In the genomic region with DNA sequence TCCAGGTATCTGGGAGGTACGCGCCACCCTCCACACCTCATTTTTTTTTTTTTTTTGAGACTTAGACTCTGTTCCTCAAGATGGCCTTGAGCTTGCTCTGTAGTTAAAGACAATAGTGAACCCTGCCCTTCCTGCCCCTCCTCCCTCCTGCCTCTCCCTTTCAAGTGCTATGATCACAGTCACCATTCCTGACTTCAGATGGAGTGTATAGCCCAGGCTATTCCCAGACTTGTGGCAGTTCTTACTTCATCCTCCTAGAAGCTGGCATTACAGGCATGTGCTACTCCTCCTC, we compare ENCODE assay signal across 24 mouse cellular contexts. TPM values are rescaled to one million over a fixed set of nuclear protein-coding genes. Genes with fewer than 3 reads are reported as not detected.
DNase-seq lines count a peak whose midpoint lies in the region; ATAC-seq and TF ChIP-seq lines count a peak whose summit lies in the region.
"Had no signal": no experiment of that assay in that cellular context is flagged by ENCODE, and none has a peak within 500 bp of the region (broad histone marks: within the 10 kb centered on the region; RNA-seq: fewer than 3 reads in every experiment).

No protein-coding gene starts in this region.

- peak overlapping the region; percentile 23 for H3K4me3 ChIP-seq in megakaryocyte, embryonic 14.5 days (replicated peaks)
- no peak overlapping the region for H3K4me3 ChIP-seq in intestine, embryonic 15.5 days (replicated peaks)
- H3K4me3 ChIP-seq in small intestine, adult 2 months (ENCODE audit: low read depth, low read length) = no peak overlapping the region
- H3K4me3 ChIP-seq: embryonic facial prominence, embryonic 13.5 days; forebrain, embryonic 13.5 days; heart, embryonic 13.5 days; hindbrain, embryonic 15.5 days had no signal

- DNase-seq in left cerebral cortex, adult 11 months (ENCODE audit: low spot score) = no peak
- no peak for DNase-seq in thymus, postnatal 14 days
- no peak for DNase-seq in kidney, adult 8-10 months
- DNase-seq: adrenal gland, postnatal 14 days; cerebellum, adult 11-12 months; cerebellum, adult 9-10 months; cerebellum, postnatal 25 days; forebrain, postnatal 0 days; gastrocnemius, postnatal 36 days; heart, adult 11 months had no signal

- TF ChIP-seq POLR2A in small intestine, adult 2 months (IDR thresholded peaks at IDR 0.05; ENCODE audit: low read depth, low read length) = no peak

- peaks cover 43% of the 10 kb centered on the region for H3K27me3 ChIP-seq in megakaryocyte, embryonic 14.5 days (replicated peaks)
- H3K27me3 ChIP-seq in intestine, embryonic 15.5 days (replicated peaks) = no peaks in the 10 kb centered on the region
- H3K27me3 ChIP-seq in small intestine, adult 2 months (ENCODE audit: control insufficient read depth, insufficient read depth, low read length) = no peaks in the 10 kb centered on the region
- H3K27me3 ChIP-seq: embryonic facial prominence, embryonic 13.5 days; forebrain, embryonic 13.5 days; hindbrain, embryonic 15.5 days had no signal

- H3K4me1 ChIP-seq in megakaryocyte, embryonic 14.5 days = peaks cover 86% of the 10 kb centered on the region
- H3K4me1 ChIP-seq in intestine, embryonic 15.5 days (replicated peaks) = peaks cover 50% of the 10 kb centered on the region
- peaks cover 55% of the 10 kb centered on the region for H3K4me1 ChIP-seq in small intestine, adult 2 months (ENCODE audit: control insufficient read depth, insufficient read depth, insufficient read length, low read length)

- no peak overlapping the region for H3K27ac ChIP-seq in intestine, embryonic 15.5 days
- peak overlapping the region; percentile 93 for H3K27ac ChIP-seq in small intestine, adult 2 months (ENCODE audit: insufficient read depth, low read depth, low read length)
- H3K27ac ChIP-seq: forebrain, embryonic 13.5 days; heart, embryonic 13.5 days; hindbrain, embryonic 15.5 days had no signal

- H3K9me3 ChIP-seq in megakaryocyte, embryonic 14.5 days = 0 out of 2 replicates have a peak, but pooled peaks cover 7% of the 10 kb centered on the region
- H3K9me3 ChIP-seq in intestine, embryonic 15.5 days = no peaks in the 10 kb centered on the region
- H3K9me3 ChIP-seq: embryonic facial prominence, embryonic 13.5 days; forebrain, embryonic 13.5 days; G1E; heart, embryonic 13.5 days; hindbrain, embryonic 15.5 days had no signal

- no peak overlapping the region for H3K9ac ChIP-seq in intestine, embryonic 15.5 days
- H3K9ac ChIP-seq: embryonic facial prominence, embryonic 13.5 days; forebrain, embryonic 13.5 days; forebrain, postnatal 0 days; heart, embryonic 13.5 days; hindbrain, embryonic 15.5 days had no signal

- TF ChIP-seq CTCF in small intestine, adult 2 months (IDR thresholded peaks at IDR 0.05; ENCODE audit: extremely low read depth, insufficient read length, insufficient replicate concordance, low read depth, low read length) = no peak

- ATAC-seq in megakaryocyte, adult 5-6 weeks (ENCODE audit: poor library complexity, severe bottlenecking) = no peak
- 0 out of 2 replicates have a peak, but pooled peaks have one; percentile 4 for ATAC-seq in intestine, embryonic 15.5 days
- ATAC-seq: activated CD4-positive, CD25-positive, alpha-beta regulatory T cell, adult 4 months; forebrain, embryonic 13.5 days; forebrain, postnatal 0 days had no signal

- 72% methylated on average over 2 of the region's 2 CpGs for WGBS in intestine, embryonic 15.5 days
- 34% methylated on average over 2 of the region's 2 CpGs for WGBS in small intestine, adult 2 months

- H3K4me2 ChIP-seq in intestine, embryonic 15.5 days (replicated peaks) = no peak overlapping the region
- H3K4me2 ChIP-seq: forebrain, embryonic 13.5 days; heart, embryonic 13.5 days; hindbrain, embryonic 15.5 days had no signal

- no peaks in the 10 kb centered on the region for H3K36me3 ChIP-seq in megakaryocyte, embryonic 14.5 days (replicated peaks; ENCODE audit: low read length)
- no peaks in the 10 kb centered on the region for H3K36me3 ChIP-seq in intestine, embryonic 15.5 days
- no peaks in the 10 kb centered on the region for H3K36me3 ChIP-seq in small intestine, adult 2 months (ENCODE audit: control insufficient read depth, insufficient read depth, low read length)
- H3K36me3 ChIP-seq: embryonic facial prominence, embryonic 13.5 days; G1E; heart, embryonic 13.5 days; hindbrain, embryonic 15.5 days had no signal

RNA-seq across cellular contexts. Expression of gene Lmna, which starts 5.3 kb away (rescaled TPM):
- polyA plus RNA-seq in megakaryocyte, embryonic 14.5 days (2012; ENCODE audit: insufficient read depth, low replicate concordance) = 607 and 1,158 TPM in 2 replicates
- 1.5 and 1.9 TPM in 2 replicates for total RNA-seq in megakaryocyte, adult 5-6 weeks (2015)
- total RNA-seq in megakaryocyte, adult 5-6 weeks (2017) = 2.5 and 4.5 TPM in 2 replicates
- polyA plus RNA-seq in intestine, embryonic 15.5 days (2015; fragmentation: Nextera tagmentation; extraction: Ambion mirVana) = 120 TPM in 2 replicates
- polyA plus RNA-seq in small intestine, adult 2 months (2012; rRNA removed) = 209 and 353 TPM in 2 replicates

RNA-seq across cellular contexts. Expression of gene Mex3a, which starts 17.2 kb away (rescaled TPM):
- 0.83 and 1.6 TPM in 2 replicates for polyA plus RNA-seq in megakaryocyte, embryonic 14.5 days (2012; ENCODE audit: insufficient read depth, low replicate concordance)
- 0.04 and 0.05 TPM in 2 replicates for total RNA-seq in megakaryocyte, adult 5-6 weeks (2015)
- 0.04 and 0.18 TPM in 2 replicates for total RNA-seq in megakaryocyte, adult 5-6 weeks (2017)
- 9.6 and 11.2 TPM in 2 replicates for polyA plus RNA-seq in intestine, embryonic 15.5 days (2015; fragmentation: Nextera tagmentation; extraction: Ambion mirVana)
- 0.41 and 0.60 TPM in 2 replicates for polyA plus RNA-seq in small intestine, adult 2 months (2012; rRNA removed)

RNA-seq across cellular contexts. Expression of gene Rab25, which starts 33.1 kb away (rescaled TPM):
- polyA plus RNA-seq in megakaryocyte, embryonic 14.5 days (2012; ENCODE audit: insufficient read depth, low replicate concordance) = 0.51 TPM in 1 of 2 replicates, not detected in the other
- not detected in 2 replicates for total RNA-seq in megakaryocyte, adult 5-6 weeks (2015)
- total RNA-seq in megakaryocyte, adult 5-6 weeks (2017) = not detected in 2 replicates
- 75.2 and 89.8 TPM in 2 replicates for polyA plus RNA-seq in intestine, embryonic 15.5 days (2015; fragmentation: Nextera tagmentation; extraction: Ambion mirVana)
- polyA plus RNA-seq in small intestine, adult 2 months (2012; rRNA removed) = 132 and 184 TPM in 2 replicates
- total RNA-seq: adrenal gland, adult 18-20 months; adrenal gland, postnatal 14 days; forebrain, postnatal 0 days; gastrocnemius, adult 8-10 months; gastrocnemius, postnatal 36 days; heart, postnatal 36 days had no signal
- polyA plus RNA-seq: activated CD4-positive, CD25-positive, alpha-beta regulatory T cell, adult 4 months; forebrain, embryonic 13.5 days; forebrain, postnatal 0 days; heart, postnatal 0 days had no signal

RNA-seq across cellular contexts. Expression of gene Lamtor2, which starts 37.8 kb away (rescaled TPM):
- polyA plus RNA-seq in megakaryocyte, embryonic 14.5 days (2012; ENCODE audit: insufficient read depth, low replicate concordance) = 18.1 and 152 TPM in 2 replicates
- 31.3 TPM in 2 replicates for total RNA-seq in megakaryocyte, adult 5-6 weeks (2015)
- total RNA-seq in megakaryocyte, adult 5-6 weeks (2017) = 57.8 and 73.4 TPM in 2 replicates
- 188 and 231 TPM in 2 replicates for polyA plus RNA-seq in intestine, embryonic 15.5 days (2015; fragmentation: Nextera tagmentation; extraction: Ambion mirVana)
- polyA plus RNA-seq in small intestine, adult 2 months (2012; rRNA removed) = 99.8 and 167 TPM in 2 replicates

RNA-seq across cellular contexts. Expression of gene Ubqln4, which starts 38.5 kb away (rescaled TPM):
- polyA plus RNA-seq in megakaryocyte, embryonic 14.5 days (2012; ENCODE audit: insufficient read depth, low replicate concordance) = 26.1 and 51.5 TPM in 2 replicates
- 10.5 and 14.5 TPM in 2 replicates for total RNA-seq in megakaryocyte, adult 5-6 weeks (2015)
- 15.9 and 16.4 TPM in 2 replicates for total RNA-seq in megakaryocyte, adult 5-6 weeks (2017)
- 43.6 and 43.7 TPM in 2 replicates for polyA plus RNA-seq in intestine, embryonic 15.5 days (2015; fragmentation: Nextera tagmentation; extraction: Ambion mirVana)
- 26.0 and 35.4 TPM in 2 replicates for polyA plus RNA-seq in small intestine, adult 2 months (2012; rRNA removed)

Comparison
In these comparisons a context has a peak if more than half of its experiments do, and no peak if none do; other contexts are left out.
1. RNA of gene Rab25, which starts 33.1 kb away (polyA plus RNA-seq): 132 to 184 TPM in small intestine, adult 2 months and 75.2 to 89.8 TPM in intestine, embryonic 15.5 days; 0.51 TPM in megakaryocyte, embryonic 14.5 days; every median in the first group is over 10 times any median in the second.